Mouse (Mus musculus): ENCODE results near the gene Ehd1.

DNA sequence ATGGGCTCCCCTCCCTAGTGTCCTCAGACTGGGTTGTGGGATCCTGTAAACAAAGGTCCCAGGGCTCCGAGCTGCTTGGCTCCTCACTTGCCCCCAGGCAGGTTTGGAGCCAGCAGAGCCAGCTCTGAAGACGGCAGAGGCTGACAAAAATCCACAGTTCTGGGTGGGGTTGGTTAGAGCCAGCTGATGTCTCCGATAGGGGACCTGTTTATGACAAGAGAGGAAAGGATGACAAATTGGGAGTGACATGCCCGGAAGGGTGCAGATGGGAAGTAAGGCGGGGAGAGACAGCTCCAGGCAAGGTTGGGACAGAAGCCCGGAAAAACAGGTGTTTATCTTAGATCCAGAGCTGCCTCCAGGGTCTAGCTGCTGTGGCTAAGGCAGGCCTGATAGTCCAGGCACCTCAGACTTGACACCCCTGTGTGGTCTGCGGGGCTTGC lies 23.9 kb downstream of the Ehd1 start:
- no peak for TF ChIP-seq POLR2A (IDR thresholded peaks at IDR 0.05; ENCODE audit: low read depth, low read length)
- no peak for TF ChIP-seq CTCF (IDR thresholded peaks at IDR 0.05; ENCODE audit: borderline replicate concordance, insufficient read depth, low read length)
